Mouse (Mus musculus) myocyte (in vitro differentiated cells): ENCODE data around the gene Gm5134.

ENCODE experiments used
- E2F4 ChIP-seq: IDR thresholded peaks from one replicate; pipeline ENCODE4 v1.6.1; 2011; ENCODE audit warnings: mild to moderate bottlenecking, control low read depth, moderate library complexity; ENCODE audit not compliant: insufficient read depth
- MAX ChIP-seq: IDR thresholded peaks from one replicate; pipeline ENCODE4 v1.6.1; 2011; ENCODE audit warnings: low read depth, mild to moderate bottlenecking, control low read depth
- MYOD1 ChIP-seq, 3 experiments: IDR thresholded peaks; one replicate each; pipeline ENCODE4 v1.6.1; 2011; ENCODE audit warnings: control low read depth in 2 of 3, low read depth in 2 of 3, mild to moderate bottlenecking in 2 of 3, moderate library complexity in 1 of 3; ENCODE audit not compliant: insufficient read length in 2 of 3, control insufficient read depth in 1 of 3
- MYOG ChIP-seq, 3 experiments: IDR thresholded peaks; one replicate each; pipeline ENCODE4 v1.6.1; 2011; ENCODE audit warnings: control low read depth in 2 of 3, low read depth in 2 of 3, mild to moderate bottlenecking in 2 of 3; ENCODE audit not compliant: insufficient read length in 2 of 3, control insufficient read depth in 1 of 3, insufficient read depth in 1 of 3
- POLR2A ChIP-seq: IDR thresholded peaks from one replicate; pipeline ENCODE4 v1.6.1; 2011; ENCODE audit warnings: low read depth, mild to moderate bottlenecking, control low read depth, moderate library complexity; ENCODE audit not compliant: insufficient read length
- POLR2AphosphoS2 ChIP-seq: IDR thresholded peaks from one replicate; pipeline ENCODE4 v1.6.1; 2011; ENCODE audit warnings: low read depth, control low read depth; ENCODE audit not compliant: insufficient read length
- REST ChIP-seq: IDR thresholded peaks from one replicate; pipeline ENCODE4 v1.6.1; 2011; ENCODE audit warnings: mild to moderate bottlenecking, control low read depth, moderate library complexity; ENCODE audit not compliant: insufficient read depth, insufficient read length
- TCF12 ChIP-seq: IDR thresholded peaks from one replicate; pipeline ENCODE4 v1.6.1; 2011; ENCODE audit warnings: mild to moderate bottlenecking, control low read depth; ENCODE audit not compliant: poor library complexity, insufficient read depth, severe bottlenecking
- USF1 ChIP-seq: IDR thresholded peaks from one replicate; pipeline ENCODE4 v1.6.1; 2011; ENCODE audit warnings: low read depth, mild to moderate bottlenecking, control low read depth, moderate library complexity

GRCm38 (mm10) chr10:76036962-76037361 lies 82.6 kb downstream of the Gm5134 start:
- TF ChIP-seq TCF12 = no peak
- no peak for TF ChIP-seq MYOD1 (IDR thresholded peaks at IDR 0.05; ENCODE audit: control insufficient read depth in 1 of 3, insufficient read length in 2 of 3, low read depth in 2 of 3)
- TF ChIP-seq MAX = no peak
- TF ChIP-seq POLR2AphosphoS2 = no peak
- no peak for TF ChIP-seq POLR2A
- no peak for TF ChIP-seq USF1
- no peak for TF ChIP-seq E2F4
- TF ChIP-seq MYOG (IDR thresholded peaks at IDR 0.05; ENCODE audit: control insufficient read depth in 1 of 3, insufficient read depth in 1 of 3, insufficient read length in 2 of 3, low read depth in 2 of 3) = no peak
- TF ChIP-seq REST = no peak
